Mouse (Mus musculus) WW6 (cell line): Measurements from ENCODE around the gene Cd7.
A peak's percentile ranks its signal among the peaks of the same experiment; 100 is the strongest.
"Not testable (repeated sequence)": the region's sequence is repeated elsewhere in the genome, so short reads cannot be mapped to it uniquely, and the experiment has no call there.

Source experiments
- DNase-seq: peaks from one replicate; pipeline ENCODE4 v3.0.0-alpha.2; 2013; ENCODE audit warnings: low read depth, low spot score

Gene Cd7

GRCm38 (mm10) chr11:121047826-121048399 is 8.7 kb upstream of the Cd7 start:
- DNase-seq = no peak

- no peak for DNase-seq
These were observed 6.1 kb upstream of the Cd7 start for GRCm38 (mm10) chr11:121045286-121045685.

GRCm38 (mm10) chr11:121043025-121043424 is 3.8 kb upstream of the Cd7 start:
- not testable (repeated sequence) for DNase-seq

GRCm38 (mm10) chr11:121042480-121042879 is 3.3 kb upstream of the Cd7 start:
- no peak for DNase-seq

GRCm38 (mm10) chr11:121041636-121042035 is 2.4 kb upstream of the Cd7 start:
- DNase-seq = no peak

GRCm38 (mm10) chr11:121041212-121041611 is 2.0 kb upstream of the Cd7 start:
- peak; percentile 74 for DNase-seq

- no peak for DNase-seq
These were observed 615 bp downstream of the Cd7 start for GRCm38 (mm10) chr11:121038366-121039240.

GRCm38 (mm10) chr11:121033118-121033517 is 6.1 kb downstream of the Cd7 start:
- no peak for DNase-seq

- no peak for DNase-seq
These were observed 12.0 kb downstream of the Cd7 start for GRCm38 (mm10) chr11:121027259-121027658.

- DNase-seq = no peak
These were observed 15.1 kb downstream of the Cd7 start for GRCm38 (mm10) chr11:121024163-121024562.

GRCm38 (mm10) chr11:121019501-121019900 is 19.7 kb downstream of the Cd7 start:
- DNase-seq = no peak

- peak; percentile 33 for DNase-seq
These were observed 21.5 kb downstream of the Cd7 start for GRCm38 (mm10) chr11:121017703-121018102.

GRCm38 (mm10) chr11:121015472-121015871 is 23.7 kb downstream of the Cd7 start:
- DNase-seq = no peak

- DNase-seq = no peak
These were observed 24.3 kb downstream of the Cd7 start for GRCm38 (mm10) chr11:121014896-121015300.

GRCm38 (mm10) chr11:121013656-121014055 is 25.6 kb downstream of the Cd7 start:
- DNase-seq = no peak

- DNase-seq = no peak
These were observed 29.0 kb downstream of the Cd7 start for GRCm38 (mm10) chr11:121010044-121010755.

- no peak for DNase-seq
These were observed 33.0 kb downstream of the Cd7 start for GRCm38 (mm10) chr11:121006184-121006583.

GRCm38 (mm10) chr11:121004281-121004680 is 34.9 kb downstream of the Cd7 start:
- no peak for DNase-seq

GRCm38 (mm10) chr11:121001966-121002365 is 37.3 kb downstream of the Cd7 start:
- no peak for DNase-seq

- DNase-seq = no peak
These were observed 44.5 kb downstream of the Cd7 start for GRCm38 (mm10) chr11:120994741-120995140.

GRCm38 (mm10) chr11:120993586-120993985 is 45.6 kb downstream of the Cd7 start:
- DNase-seq = no peak

- no peak for DNase-seq
These were observed 46.1 kb downstream of the Cd7 start for GRCm38 (mm10) chr11:120993080-120993479.
